Mouse (Mus musculus) MEL (cell line): ENCODE results near the gene Nfyb. TPM values are rescaled to one million over a fixed set of nuclear protein-coding genes. Genes with fewer than 3 reads are reported as not detected.

ENCODE experiments used
- DNase-seq: peaks from one replicate; pipeline ENCODE4 v3.0.0; 2011; ENCODE audit warnings: low read depth, low spot score
- H3K27ac ChIP-seq: 2 replicates; pipeline ENCODE4 v1.5.1; 2012; ENCODE audit warnings: low read depth, mild to moderate bottlenecking, control low read depth, low read length, moderate library complexity; ENCODE audit not compliant: control insufficient read depth
- H3K27me3 ChIP-seq, 2 experiments: fragments of 150-350 bp in 1 of 2; sonication (generic) in 1 of 2; 2 replicates each; pipeline ENCODE4 v1.6.1; 2012; ENCODE audit warnings: low read length in 2 of 2, mild to moderate bottlenecking in 2 of 2, improper control_type of control experiment in 1 of 2, moderate library complexity in 1 of 2; ENCODE audit not compliant: insufficient read depth in 2 of 2, control insufficient read depth in 1 of 2
- H3K36me3 ChIP-seq, 2 experiments: 2 replicates each; pipeline ENCODE4 v1.6.1; 2012 to 2014; ENCODE audit warnings: low read length in 2 of 2, improper control_type of control experiment in 1 of 2, inconsistent platforms in 1 of 2, mild to moderate bottlenecking in 1 of 2; ENCODE audit not compliant: insufficient read depth in 2 of 2, control insufficient read depth in 1 of 2
- H3K4me1 ChIP-seq, 2 experiments: fragments of 150-350 bp in 1 of 2; sonication (generic) in 1 of 2; 2 replicates each; pipeline ENCODE4 v1.6.1; 2012; ENCODE audit warnings: low read length in 2 of 2, improper control_type of control experiment in 1 of 2, mild to moderate bottlenecking in 1 of 2; ENCODE audit not compliant: insufficient read depth in 2 of 2, control insufficient read depth in 1 of 2
- H3K4me3 ChIP-seq, 2 experiments: fragments of 150-350 bp in 1 of 2; sonication (generic) in 1 of 2; 2 replicates each; pipeline ENCODE4 v1.5.1; 2012; ENCODE audit warnings: low read depth in 2 of 2, low read length in 2 of 2, mild to moderate bottlenecking in 2 of 2, moderate library complexity in 2 of 2, control low read depth in 1 of 2, improper control_type of control experiment in 1 of 2; ENCODE audit not compliant: control insufficient read depth in 1 of 2, insufficient read depth in 1 of 2
- H3K79me2 ChIP-seq: 2 replicates; pipeline ENCODE4 v1.6.1; 2012; ENCODE audit warnings: mild to moderate bottlenecking, low read length, moderate library complexity; ENCODE audit not compliant: control insufficient read depth, poor library complexity, insufficient read depth
- H3K9ac ChIP-seq: 2 replicates; pipeline ENCODE4 v1.6.1; 2012; ENCODE audit warnings: low read depth, mild to moderate bottlenecking, control low read depth, low read length, moderate library complexity; ENCODE audit not compliant: control insufficient read depth, poor library complexity, severe bottlenecking
- H3K9me3 ChIP-seq: fragments of 150-350 bp; sonication (generic); replicated peaks from 2 replicates; pipeline ENCODE4 v1.6.1; 2012; ENCODE audit warnings: mild to moderate bottlenecking, low read length, improper control_type of control experiment, moderate library complexity; ENCODE audit not compliant: insufficient read depth
- CHD1 ChIP-seq: IDR thresholded peaks from 2 replicates; pipeline ENCODE4 v1.6.1; 2012; ENCODE audit warnings: low read depth, mild to moderate bottlenecking, inconsistent platforms, low read length, improper control_type of control experiment
- CTCF ChIP-seq, 3 experiments: IDR thresholded peaks in 2 of 3; conservative IDR thresholded peaks in 1 of 3; 2 replicates each; pipeline ENCODE4 v1.5.1; 2011 to 2012; ENCODE audit warnings: low read length in 3 of 3, low read depth in 2 of 3, mild to moderate bottlenecking in 2 of 3, improper control_type of control experiment in 1 of 3, inconsistent platforms in 1 of 3, mixed read lengths in 1 of 3, moderate library complexity in 1 of 3; ENCODE audit not compliant: control insufficient read depth in 1 of 3, insufficient read depth in 1 of 3, poor library complexity in 1 of 3, severe bottlenecking in 1 of 3
- ELF1 ChIP-seq: IDR thresholded peaks from 2 replicates; pipeline ENCODE4 v1.6.1; 2014; ENCODE audit warnings: low read depth, mild to moderate bottlenecking, inconsistent platforms, low read length, improper control_type of control experiment, moderate library complexity
- EP300 ChIP-seq, 2 experiments: IDR thresholded peaks; 2 replicates each; pipeline ENCODE4 v1.6.1; 2011; ENCODE audit warnings: improper control_type of control experiment in 2 of 2, low read length in 2 of 2, low read depth in 1 of 2, mild to moderate bottlenecking in 1 of 2
- GABPA ChIP-seq: IDR thresholded peaks from 2 replicates; pipeline ENCODE4 v1.6.1; 2012; ENCODE audit warnings: low read depth, mild to moderate bottlenecking, inconsistent platforms, low read length, improper control_type of control experiment, moderate library complexity
- GATA1 ChIP-seq: IDR thresholded peaks from 2 replicates; pipeline ENCODE4 v1.6.1; 2011; ENCODE audit warnings: low read depth, low read length, improper control_type of control experiment
- JUND ChIP-seq: IDR thresholded peaks from 2 replicates; pipeline ENCODE4 v1.6.1; 2011; ENCODE audit warnings: low read depth, mild to moderate bottlenecking, improper control_type of control experiment, low read length
- MYB ChIP-seq: IDR thresholded peaks from 2 replicates; pipeline ENCODE4 v1.6.1; 2011; ENCODE audit warnings: mild to moderate bottlenecking, low read depth, low read length, improper control_type of control experiment
- NELFE ChIP-seq: IDR thresholded peaks from 2 replicates; pipeline ENCODE4 v1.6.1; 2011; ENCODE audit warnings: low read depth, low read length, improper control_type of control experiment
- POLR2AphosphoS2 ChIP-seq: IDR thresholded peaks from 2 replicates; pipeline ENCODE4 v1.6.1; 2011; ENCODE audit warnings: low read length, improper control_type of control experiment
- POLR2AphosphoS5 ChIP-seq: IDR thresholded peaks from 2 replicates; pipeline ENCODE4 v1.6.1; 2012; ENCODE audit warnings: low read depth, borderline replicate concordance, mild to moderate bottlenecking, inconsistent platforms, low read length, moderate library complexity, mixed read lengths
- RAD21 ChIP-seq: IDR thresholded peaks from 2 replicates; pipeline ENCODE4 v1.6.1; 2011; ENCODE audit warnings: mild to moderate bottlenecking, low read depth, low read length, improper control_type of control experiment
- RCOR1 ChIP-seq: IDR thresholded peaks from 2 replicates; pipeline ENCODE4 v1.6.1; 2012; ENCODE audit warnings: low read depth, mild to moderate bottlenecking, inconsistent platforms, low read length, improper control_type of control experiment
- SIN3A ChIP-seq: IDR thresholded peaks from 2 replicates; pipeline ENCODE4 v1.6.1; 2012; ENCODE audit warnings: low read length, improper control_type of control experiment, inconsistent platforms
- TAL1 ChIP-seq: IDR thresholded peaks from 2 replicates; pipeline ENCODE4 v1.6.1; 2012; ENCODE audit warnings: mild to moderate bottlenecking, inconsistent platforms, low read length, moderate library complexity, mixed read lengths
- TBP ChIP-seq: IDR thresholded peaks from 2 replicates; pipeline ENCODE4 v1.8.0; 2011; ENCODE audit warnings: low read depth, low read length, improper control_type of control experiment
- TCF12 ChIP-seq: IDR thresholded peaks from 2 replicates; pipeline ENCODE4 v1.6.1; 2014; ENCODE audit warnings: low read depth, mild to moderate bottlenecking, inconsistent platforms, low read length, improper control_type of control experiment, moderate library complexity
- USF1 ChIP-seq: IDR thresholded peaks from 2 replicates; pipeline ENCODE4 v1.6.1; 2014; ENCODE audit warnings: low read depth, mild to moderate bottlenecking, inconsistent platforms, low read length, improper control_type of control experiment, moderate library complexity
- USF2 ChIP-seq, 2 experiments: IDR thresholded peaks; 2 replicates each; pipeline ENCODE4 v1.6.1; 2011 to 2012; ENCODE audit warnings: improper control_type of control experiment in 2 of 2, low read length in 2 of 2, borderline replicate concordance in 1 of 2, inconsistent platforms in 1 of 2, low read depth in 1 of 2, mild to moderate bottlenecking in 1 of 2; ENCODE audit not compliant: insufficient read depth in 1 of 2
- ZC3H11A ChIP-seq: IDR thresholded peaks from 2 replicates; pipeline ENCODE4 v1.6.1; 2012; ENCODE audit warnings: low read depth, mild to moderate bottlenecking, inconsistent platforms, low read length, improper control_type of control experiment
- ZKSCAN1 ChIP-seq: IDR thresholded peaks from 2 replicates; pipeline ENCODE4 v1.6.1; 2012; ENCODE audit warnings: low read depth, mild to moderate bottlenecking, inconsistent platforms, low read length, improper control_type of control experiment, moderate library complexity
- ZMIZ1 ChIP-seq: IDR thresholded peaks from 2 replicates; pipeline ENCODE4 v1.6.1; 2012; ENCODE audit warnings: low read depth, mild to moderate bottlenecking, inconsistent platforms, low read length, improper control_type of control experiment, moderate library complexity
- ZNF384 ChIP-seq: IDR thresholded peaks from 2 replicates; pipeline ENCODE4 v1.6.1; 2012; ENCODE audit warnings: low read depth, mild to moderate bottlenecking, inconsistent platforms, low read length, improper control_type of control experiment
- polyA plus RNA-seq, 2 experiments: library from polyadenylated mRNA; stranded (reverse) in 1 of 2; unstranded in 1 of 2; fragments of >175 nt in 1 of 2; fragments of >200 nt in 1 of 2; gene quantifications; 2 replicates each; pipeline versions ENCODE4 v1.2.1 to v1.2.4; 2012; ENCODE audit warnings: low replicate concordance in 2 of 2, low read depth in 1 of 2; ENCODE audit not compliant: insufficient read length in 2 of 2, insufficient read depth in 1 of 2, missing spikeins in 1 of 2
- total RNA-seq: library from RNA; depleted of rRNA; stranded (reverse); fragments of 300-350 nt; gene quantifications from 2 replicates; pipeline ENCODE4 v1.2.3, GENCODE M21; 2012

Gene Nfyb
- total and polyA plus RNA-seq, 3 experiments, result 32.6 to 38.3 TPM; not detected in 1

DNA sequence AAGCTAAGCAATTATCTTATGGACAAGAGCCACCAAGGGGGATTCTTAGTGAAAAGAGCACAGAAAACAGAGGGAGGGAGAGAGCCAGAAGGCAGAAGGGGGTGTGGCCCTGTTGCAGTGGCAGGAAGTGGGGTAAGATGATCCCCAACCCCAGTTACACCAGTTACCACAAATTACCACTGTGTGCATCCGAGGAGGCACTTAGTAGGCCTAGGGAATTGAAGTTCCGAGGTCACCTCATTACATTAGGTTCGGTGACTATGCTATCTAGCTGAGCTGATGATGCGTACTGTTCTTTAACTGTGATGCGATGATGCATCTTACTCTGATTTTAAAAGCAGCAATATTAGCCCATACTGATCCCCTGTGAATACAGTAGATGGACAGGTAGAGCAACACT lies 4.2 kb downstream of the Nfyb start:
- Histone ChIP-seq H3K4me1 (peaks cover 1 to 28% of the 10 kb centered on the region in 2 experiments; a peak in 3 of 4 replicates), H3K27ac (no peak overlapping the region), H3K79me2 (peaks cover 26% of the 10 kb centered on the region), H3K4me3 (no peak overlapping the region), H3K36me3 (peaks cover 27 to 30% of the 10 kb centered on the region in 2 experiments), H3K27me3 (no peaks in the 10 kb centered on the region), H3K9me3 (no peaks in the 10 kb centered on the region), H3K9ac (no peak overlapping the region)
- TF ChIP-seq TAL1 (no peak), RAD21 (no peak), GABPA (no peak), SIN3A (peak; percentile 21; the same call in 1 of the 2 replicates), USF2 (IDR thresholded peaks at IDR 0.05; ENCODE audit: borderline replicate concordance in 1 of 2, insufficient read depth in 1 of 2, low read depth in 1 of 2, low read length in 2 of 2) (no peak), GATA1 (no peak), ZKSCAN1 (peak; percentile 87)
- peak; percentile 24 for DNase-seq

DNA sequence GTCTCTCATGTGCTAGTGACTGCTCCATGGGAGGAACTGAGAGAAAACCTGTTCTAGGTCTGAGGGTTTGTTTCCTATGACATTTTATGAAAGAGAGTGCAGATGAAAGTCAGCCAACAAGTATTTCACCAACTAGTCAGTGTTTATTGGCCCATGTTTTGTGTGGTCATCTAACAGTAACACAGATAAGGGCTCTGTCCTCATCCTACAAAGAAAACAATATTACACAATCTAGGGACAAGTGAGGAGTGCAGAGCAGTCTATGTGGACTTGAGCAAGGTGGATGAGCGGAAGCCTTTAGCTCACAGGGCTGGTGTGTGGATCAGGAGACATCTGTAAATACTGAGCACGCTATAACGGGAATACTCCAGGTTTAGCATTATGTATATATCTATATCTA lies 5.1 kb downstream of the Nfyb start:
- Histone ChIP-seq H3K27ac (no peak overlapping the region), H3K9me3 (no peaks in the 10 kb centered on the region), H3K4me1 (peaks cover 0 to 24% of the 10 kb centered on the region in 2 experiments; a peak in 2 of 4 replicates), H3K4me3 (no peak overlapping the region), H3K36me3 (peaks cover 28 to 33% of the 10 kb centered on the region in 2 experiments), H3K9ac (no peak overlapping the region), H3K79me2 (peaks cover 26% of the 10 kb centered on the region), H3K27me3 (no peaks in the 10 kb centered on the region)
- DNase-seq, result no peak
- TF ChIP-seq TCF12, result no peak
- no peak for TF ChIP-seq JUND
- no peak for TF ChIP-seq NELFE
- TF ChIP-seq ELF1, result no peak
- no peak for TF ChIP-seq EP300 (IDR thresholded peaks at IDR 0.05; ENCODE audit: low read depth in 1 of 2, low read length in 2 of 2)
- no peak for TF ChIP-seq USF1
- no peak for TF ChIP-seq GABPA
- TF ChIP-seq POLR2AphosphoS5, result no peak
- no peak for TF ChIP-seq RCOR1
- no peak for TF ChIP-seq SIN3A
- no peak for TF ChIP-seq ZMIZ1
- no peak for TF ChIP-seq MYB
- no peak for TF ChIP-seq ZNF384
- no peak for TF ChIP-seq CTCF (IDR thresholded peaks at IDR 0.05 in 2 of 3, conservative IDR thresholded peaks at IDR 0.05 in 1 of 3; ENCODE audit: control insufficient read depth in 1 of 3, insufficient read depth in 1 of 3, low read depth in 2 of 3, low read length in 3 of 3, poor library complexity in 1 of 3, severe bottlenecking in 1 of 3)
- TF ChIP-seq CHD1, result no peak
- no peak for TF ChIP-seq GATA1
- no peak for TF ChIP-seq TBP
- no peak for TF ChIP-seq POLR2AphosphoS2
- TF ChIP-seq ZC3H11A, result no peak
- no peak for TF ChIP-seq ZKSCAN1
